Mouse (Mus musculus) frontal cortex, postnatal 36 days (tissue): ENCODE data around the gene Helq.
A peak's percentile ranks its signal among the peaks of the same experiment; 100 is the strongest.

Experiments used
- DNase-seq, 2 experiments: peaks; one replicate each; pipeline ENCODE4 v3.0.0; 2022; ENCODE audit warnings: low spot score in 2 of 2

The Helq gene

GRCm38 (mm10) chr5:100798165-100798860 is at the start of gene Helq, which contains the start of gene Mrps18c:
Helq (minus strand) TSS chr5:100798598.
Mrps18c (plus strand) TSS chr5:100798627.
- DNase-seq, result peak; percentile 93 to 95

GRCm38 (mm10) chr5:100847143-100847542 is 48.7 kb upstream of the Helq start:
- no peak for DNase-seq

- no peak for DNase-seq
These were observed 48.2 kb upstream of the Helq start for GRCm38 (mm10) chr5:100846599-100846920.

GRCm38 (mm10) chr5:100845848-100846598 is 47.6 kb upstream of the Helq start:
- DNase-seq, result peak; percentile 41 to 58

- peak; percentile 23 to 29 for DNase-seq
These were observed 47.1 kb upstream of the Helq start, which contains the start of gene Gpat3 for GRCm38 (mm10) chr5:100845485-100845847. Gpat3 (plus strand) TSS chr5:100845713.

- DNase-seq, result no peak
These were observed 46.1 kb upstream of the Helq start for GRCm38 (mm10) chr5:100844485-100844884.

- DNase-seq, result no peak
These were observed 39.5 kb upstream of the Helq start for GRCm38 (mm10) chr5:100837907-100838306.

GRCm38 (mm10) chr5:100835862-100836538 is 37.6 kb upstream of the Helq start:
- no peak for DNase-seq

GRCm38 (mm10) chr5:100833841-100834240 is 35.4 kb upstream of the Helq start:
- DNase-seq, result no peak

- no peak for DNase-seq
These were observed 34.3 kb upstream of the Helq start for GRCm38 (mm10) chr5:100832680-100833079.

GRCm38 (mm10) chr5:100828701-100829100 is 30.3 kb upstream of the Helq start:
- DNase-seq, result no peak

- no peak for DNase-seq
These were observed 28.1 kb upstream of the Helq start for GRCm38 (mm10) chr5:100826531-100826930.

GRCm38 (mm10) chr5:100825975-100826374 is 27.6 kb upstream of the Helq start:
- DNase-seq, result no peak

GRCm38 (mm10) chr5:100822826-100823225 is 24.4 kb upstream of the Helq start:
- no peak for DNase-seq

GRCm38 (mm10) chr5:100821375-100821774 is 23.0 kb upstream of the Helq start:
- no peak for DNase-seq

GRCm38 (mm10) chr5:100820483-100821184 is 22.2 kb upstream of the Helq start, which contains the start of gene Abraxas1:
Abraxas1 (minus strand) TSS chr5:100820965.
- peak; percentile 89 to 90 for DNase-seq

GRCm38 (mm10) chr5:100819568-100820480 is 21.4 kb upstream of the Helq start:
- DNase-seq, result no peak

GRCm38 (mm10) chr5:100818341-100818740 is 19.9 kb upstream of the Helq start:
- DNase-seq, result no peak

- DNase-seq, result no peak
These were observed 4.3 kb downstream of the Helq start for GRCm38 (mm10) chr5:100794084-100794483.

- no peak for DNase-seq
These were observed 6.1 kb downstream of the Helq start for GRCm38 (mm10) chr5:100792261-100792660.

- DNase-seq, result no peak
These were observed 10.9 kb downstream of the Helq start for GRCm38 (mm10) chr5:100787527-100787926.
